Mouse (Mus musculus) liver, postnatal 0 days (tissue): ENCODE measurements around the gene Vwa8.

ENCODE experiments used
- CTCF ChIP-seq: sonication (generic); IDR thresholded peaks from 2 replicates; pipeline ENCODE4 v1.5.1; 2016; ENCODE audit warnings: antibody characterized with exemption, low read depth
- EP300 ChIP-seq: IDR thresholded peaks from 2 replicates; pipeline ENCODE4 v1.6.1; 2016; ENCODE audit warnings: antibody characterized with exemption, low read depth, mild to moderate bottlenecking

DNA sequence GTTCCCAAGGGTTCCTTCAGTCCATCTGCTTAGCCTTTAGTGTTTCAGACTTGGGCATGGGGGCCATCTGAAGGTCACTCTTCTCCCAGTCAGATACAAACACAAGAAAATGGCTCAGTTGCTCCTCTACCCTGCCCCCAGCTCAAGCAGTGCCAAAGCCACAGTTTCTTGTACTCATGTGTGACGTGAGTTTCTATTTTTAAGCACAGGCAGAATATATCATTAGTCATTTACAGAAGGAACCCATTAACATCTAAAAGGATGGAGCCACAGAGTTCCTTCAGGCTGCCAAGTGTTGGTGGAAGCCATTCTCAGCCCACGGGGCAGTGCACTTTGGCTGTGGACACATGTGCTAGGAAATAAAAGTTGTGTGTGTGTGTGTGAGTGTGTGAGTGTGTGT is 240.6 kb downstream of the Vwa8 start:
- TF ChIP-seq EP300 (no peak), CTCF (no peak)
